Mouse (Mus musculus): ENCODE data around the gene Foxc2.

DNA sequence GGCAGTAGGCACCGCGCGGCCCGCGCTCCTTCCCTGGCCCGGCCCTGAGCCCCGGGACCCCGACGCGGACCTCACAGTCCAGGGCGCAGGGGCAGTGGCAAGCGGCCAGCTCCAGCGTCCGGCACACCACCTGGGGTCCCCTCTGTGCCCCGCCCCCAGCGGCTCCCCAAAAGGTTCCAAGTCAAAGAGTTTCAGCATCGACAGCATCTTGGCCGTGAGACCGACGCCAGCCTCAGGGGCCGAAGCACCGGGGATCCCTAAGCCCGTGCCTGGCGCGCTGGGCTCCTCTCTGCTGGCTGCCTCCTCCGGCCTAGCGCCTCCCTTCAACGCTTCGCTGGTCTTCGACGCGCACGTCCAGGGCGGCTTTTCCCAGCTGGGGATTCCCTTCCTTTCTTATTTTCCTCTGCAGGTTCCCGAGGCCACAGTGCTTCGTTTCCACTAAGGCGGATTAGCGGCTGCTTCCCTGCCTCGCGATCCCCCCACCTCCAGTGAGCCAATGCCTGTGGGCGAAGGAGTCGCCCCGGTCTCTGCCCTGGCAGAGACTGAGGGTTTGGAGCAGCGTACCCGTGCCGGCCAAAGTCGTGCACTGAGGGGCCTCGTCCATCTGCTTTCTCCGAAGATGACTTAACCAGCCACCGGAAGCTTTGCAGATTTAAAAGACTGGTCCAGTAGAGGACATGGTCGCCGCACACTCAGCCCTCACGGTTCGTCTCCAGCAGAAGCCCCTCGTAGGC is 12.7 kb downstream of the Foxc2 start:
- TF ChIP-seq CTCF (IDR thresholded peaks at IDR 0.05; ENCODE audit: insufficient read depth, low read length) = no peak
- TF ChIP-seq POLR2A (IDR thresholded peaks at IDR 0.05; ENCODE audit: borderline replicate concordance, extremely low read depth, low read depth, low read length) = no peak

Data from lung, adult 2 months (tissue).